Mouse (Mus musculus) testis, adult 2 months (tissue): ENCODE data around the gene Sdccag8.

Experiments used
- CTCF ChIP-seq: fragments of 200-500 bp; IDR thresholded peaks from 2 replicates; pipeline ENCODE4 v1.5.1; 2012; ENCODE audit warnings: low read depth, mild to moderate bottlenecking, inconsistent platforms, low read length, moderate library complexity; ENCODE audit not compliant: control insufficient read depth, insufficient read depth, insufficient replicate concordance
- POLR2A ChIP-seq: fragments of 200-500 bp; IDR thresholded peaks from 2 replicates; pipeline ENCODE4 v1.6.1; 2012; ENCODE audit warnings: low read depth, mild to moderate bottlenecking, inconsistent platforms, low read length, moderate library complexity; ENCODE audit not compliant: control insufficient read depth

DNA sequence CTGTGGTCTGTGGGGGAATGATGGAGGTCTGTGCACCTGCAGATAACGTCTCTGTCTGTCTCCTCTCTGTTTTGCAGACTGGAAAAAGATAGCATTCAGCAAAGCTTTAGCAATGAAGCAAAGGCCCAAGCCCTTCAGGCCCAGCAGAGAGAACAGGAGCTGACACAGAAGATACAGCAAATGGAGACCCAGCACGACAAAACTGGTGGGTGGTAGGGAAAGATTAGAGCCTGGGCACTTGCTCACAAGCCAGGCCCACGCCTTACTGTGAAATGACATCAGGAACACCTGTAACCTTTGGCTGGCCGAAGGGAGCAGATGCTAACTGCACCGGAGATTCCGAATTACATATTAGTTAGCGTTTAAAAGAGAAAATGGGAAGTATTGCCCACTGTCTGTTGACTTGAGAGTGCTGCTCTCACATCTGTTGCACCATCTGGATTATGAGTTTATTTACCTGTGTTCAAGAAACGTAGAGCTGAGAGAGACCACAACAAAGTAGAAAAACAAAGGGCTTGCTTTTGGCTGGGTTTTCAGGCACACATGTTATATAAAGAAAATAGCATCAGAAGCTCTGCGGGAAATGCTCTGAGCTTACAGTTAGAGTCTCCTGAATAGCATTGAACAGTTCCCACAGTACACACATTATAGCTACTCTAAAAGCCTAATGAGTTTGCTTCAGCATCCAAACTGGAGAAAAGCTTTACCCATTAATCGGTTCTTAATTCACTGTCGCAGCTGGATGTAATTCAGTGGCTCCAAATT is 131.8 kb downstream of the Sdccag8 start:
- TF ChIP-seq CTCF = no peak
- TF ChIP-seq POLR2A = no peak
